Mouse (Mus musculus) T-helper 2 cell (primary cell): ENCODE measurements around the gene Gm20388.

Experiments used
- in situ Hi-C: fragments of 300-600 bp; cut with MboI, MseI; formaldehyde crosslinking; loops from one replicate; pipeline ENCODE4 v1.15.1; 2025; ENCODE audit warnings: high pct_unique_total_duplicates

Gm20388 gene

DNA sequence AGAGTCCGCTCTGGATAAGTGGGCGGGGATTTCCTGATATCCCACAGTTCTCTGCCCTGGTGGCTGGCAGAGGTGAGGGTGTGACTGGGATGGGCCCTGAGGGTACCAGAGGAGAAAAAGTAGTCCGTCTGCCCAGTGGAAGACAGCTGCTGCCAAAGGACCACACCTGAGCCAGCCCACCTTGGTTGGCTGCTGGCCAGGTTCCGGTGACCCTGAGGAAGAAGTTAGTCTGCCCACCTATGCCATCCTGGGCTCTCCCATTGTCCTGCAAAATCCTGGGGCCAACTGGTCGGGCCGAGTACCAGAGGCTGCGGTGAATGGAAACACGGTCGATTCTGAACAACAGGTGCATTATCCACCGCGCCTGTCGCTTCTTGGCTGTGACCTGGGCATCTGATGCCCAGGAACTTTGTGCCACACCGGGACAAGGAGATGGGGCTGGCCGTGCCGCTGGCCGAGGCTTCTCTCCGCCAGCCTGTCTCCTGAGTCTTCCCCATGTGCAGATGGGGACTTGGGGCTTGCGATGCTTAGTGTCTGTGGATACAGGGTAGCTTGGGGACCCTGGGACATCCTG is 643.9 kb downstream of the Gm20388 start:
- in situ Hi-C loops: no loop called here

DNA sequence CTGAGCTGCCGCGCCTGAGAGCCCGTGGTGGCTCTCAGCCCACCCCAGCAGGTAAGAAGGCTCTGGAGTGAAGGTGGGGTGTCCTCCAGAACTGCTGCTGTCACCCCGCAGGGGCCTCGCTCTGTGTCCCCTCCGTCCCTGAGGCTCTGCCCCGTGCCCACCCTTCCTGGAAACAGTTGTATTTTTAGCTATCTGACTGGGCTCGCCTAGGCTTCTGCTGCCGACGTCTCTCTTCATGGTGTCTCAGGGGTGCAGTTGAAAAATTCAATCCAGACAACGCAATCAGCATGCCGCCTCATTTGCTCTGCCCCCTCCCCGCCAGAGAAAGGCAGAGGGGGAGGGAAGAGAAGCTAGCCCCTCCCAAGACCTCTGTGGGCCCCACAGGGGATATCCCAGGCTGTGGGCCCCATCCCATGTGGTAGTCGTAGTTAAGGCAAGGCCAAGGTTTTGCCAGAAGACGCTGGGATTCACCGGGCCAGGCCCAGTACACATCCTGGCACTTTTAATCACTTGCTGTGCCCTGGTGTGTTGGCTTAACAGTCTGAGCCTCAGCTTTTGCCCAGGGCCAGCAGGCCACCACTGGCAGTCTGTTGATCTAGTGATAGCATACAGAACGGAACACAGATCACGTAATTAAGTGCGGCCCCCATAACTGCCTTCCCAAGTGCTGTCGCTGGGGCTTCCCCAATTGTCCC is 645.7 kb downstream of the Gm20388 start:
- in situ Hi-C loops: no loop called here

DNA sequence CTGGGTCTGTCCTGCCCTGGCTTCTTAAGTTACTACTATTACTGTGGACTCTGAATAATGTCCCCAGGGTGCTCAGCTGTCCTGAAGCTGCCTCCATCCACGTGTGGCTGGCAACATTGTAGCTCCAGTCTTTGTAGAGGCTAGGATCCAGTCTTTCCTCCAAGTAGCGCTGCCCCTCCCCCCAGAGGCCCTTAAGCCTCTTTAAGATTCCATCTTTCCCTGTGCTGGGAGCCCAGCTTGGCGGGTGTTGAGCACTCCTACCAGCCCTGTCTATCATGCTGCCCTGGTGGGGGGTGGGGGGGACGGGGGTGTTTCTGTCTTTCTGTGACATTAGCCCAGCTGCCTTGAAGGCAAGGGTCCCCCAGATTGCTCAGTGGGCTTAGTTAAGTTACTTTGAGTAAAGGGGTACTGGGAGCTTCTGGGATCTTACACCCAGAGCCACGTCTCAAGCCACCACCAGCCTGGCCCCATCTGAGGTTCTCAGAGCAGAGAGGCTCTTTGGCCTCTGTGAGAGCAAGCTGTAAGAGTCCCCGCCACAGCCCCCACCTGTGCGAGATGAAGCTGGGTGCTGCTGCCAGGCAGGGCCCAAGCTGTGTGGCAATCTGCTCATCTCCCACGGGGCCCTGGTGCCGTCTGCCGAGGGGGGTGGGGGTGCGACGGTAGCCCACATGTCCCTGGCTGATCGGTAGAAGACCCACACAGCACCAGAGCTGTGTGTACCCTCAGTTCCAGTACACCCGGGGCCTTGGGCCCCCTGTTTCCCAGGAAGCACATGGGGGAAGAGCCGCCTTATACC is 646.7 kb downstream of the Gm20388 start:
- in situ Hi-C loops: no loop called here

DNA sequence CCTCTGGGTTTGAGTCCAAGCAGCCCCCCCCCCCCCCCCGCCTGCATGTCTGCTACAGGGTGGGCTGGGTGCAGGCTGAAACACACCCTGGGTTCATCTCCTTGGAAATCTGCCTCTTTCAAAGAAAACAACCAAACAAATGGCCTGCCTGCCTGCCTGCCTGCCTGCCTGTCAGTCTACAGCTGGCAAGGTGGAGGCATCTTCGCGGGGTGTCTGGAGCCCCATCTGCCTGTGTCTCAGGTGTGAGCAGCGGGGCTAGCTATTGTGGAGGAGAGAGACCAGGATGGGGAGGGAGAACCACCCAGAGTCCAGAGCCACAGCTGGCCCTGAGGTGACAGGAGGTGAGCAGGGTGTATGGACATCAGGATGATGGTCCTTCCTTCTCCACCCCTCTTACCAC is 647.5 kb downstream of the Gm20388 start:
- in situ Hi-C loops: no loop called here

DNA sequence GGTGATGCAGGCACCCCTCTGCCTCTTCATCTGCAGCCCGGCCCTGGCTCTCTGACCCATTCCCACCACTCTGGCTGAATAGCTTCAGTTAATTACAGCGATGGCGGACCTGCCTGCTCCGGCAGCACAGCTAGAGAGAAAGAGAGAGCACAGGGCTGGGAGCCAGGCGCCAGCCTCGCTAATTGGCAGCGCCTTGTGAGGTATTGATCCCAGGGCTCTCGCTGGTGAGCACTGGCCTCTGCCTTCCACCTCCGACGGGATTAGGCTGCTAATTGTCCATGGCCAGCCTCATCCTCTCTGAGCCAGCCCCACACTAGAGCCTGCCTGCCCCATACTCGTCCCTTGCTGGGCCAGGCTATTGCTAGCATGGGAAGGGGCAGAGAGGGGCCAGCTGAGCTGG is 649.0 kb downstream of the Gm20388 start:
- in situ Hi-C loops: no loop called here

DNA sequence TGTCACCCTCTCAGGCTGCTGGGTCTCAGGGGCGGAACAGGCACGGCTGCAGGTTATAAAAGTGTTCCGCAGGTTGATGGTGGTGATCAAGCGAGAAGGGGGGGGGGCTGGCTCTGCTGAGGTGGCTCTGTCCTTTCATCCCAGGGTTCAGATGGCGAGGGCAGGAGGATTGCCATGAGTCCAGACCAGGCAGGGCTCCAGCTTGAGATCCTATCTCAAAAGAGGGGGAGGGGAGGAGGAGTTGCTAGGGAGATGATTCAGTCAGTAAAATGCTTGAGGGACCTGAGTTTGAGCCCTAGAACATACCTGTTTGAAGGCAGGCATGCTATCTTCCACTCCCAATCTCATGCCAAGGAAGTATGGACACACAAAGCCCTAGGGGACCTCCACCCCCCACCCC is 649.9 kb downstream of the Gm20388 start:
- in situ Hi-C loops: no loop called here

DNA sequence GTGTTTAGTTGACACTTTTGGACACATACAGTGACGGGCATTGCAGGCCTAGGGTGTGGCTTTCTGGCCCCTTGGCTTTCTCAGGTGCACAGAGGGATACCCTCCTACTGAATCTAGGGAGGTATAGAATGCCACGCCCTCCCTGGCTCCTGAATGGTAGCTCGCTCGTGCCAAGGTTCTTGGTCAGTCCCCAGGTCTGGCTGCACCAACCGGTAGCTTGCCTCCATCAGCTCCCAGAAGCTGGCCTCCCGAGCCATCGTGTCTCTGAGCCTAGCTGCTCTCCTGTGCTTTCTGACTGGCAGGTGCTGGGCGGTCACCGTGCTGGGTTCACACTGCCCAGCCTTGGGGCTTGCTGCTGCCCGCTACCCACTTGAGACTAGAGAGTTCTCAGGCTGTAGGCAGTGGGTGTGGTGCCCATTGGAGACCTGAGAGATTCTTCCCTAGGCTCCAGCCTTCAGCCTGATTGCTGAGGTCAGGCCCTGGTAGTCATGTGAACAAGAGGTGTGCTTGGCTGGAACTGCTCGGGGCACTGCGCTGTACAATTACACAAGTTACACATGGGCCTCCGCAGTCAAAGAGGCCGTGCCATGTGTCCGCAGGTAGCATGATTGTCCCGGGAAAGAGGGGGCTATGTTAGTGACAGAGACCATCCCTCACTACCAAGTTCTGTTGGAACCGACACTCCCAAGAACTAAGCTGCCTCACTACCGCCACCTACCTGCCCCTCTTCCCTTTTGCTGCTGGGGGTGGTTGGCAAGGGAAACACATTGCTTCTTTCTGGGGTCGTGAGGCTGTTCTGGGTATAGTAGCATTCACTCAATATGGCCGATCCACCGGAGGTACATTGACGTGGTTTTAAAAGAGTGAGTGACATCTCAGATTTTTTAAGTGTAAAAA is 651.1 kb downstream of the Gm20388 start:
- in situ Hi-C loops: no loop called here

DNA sequence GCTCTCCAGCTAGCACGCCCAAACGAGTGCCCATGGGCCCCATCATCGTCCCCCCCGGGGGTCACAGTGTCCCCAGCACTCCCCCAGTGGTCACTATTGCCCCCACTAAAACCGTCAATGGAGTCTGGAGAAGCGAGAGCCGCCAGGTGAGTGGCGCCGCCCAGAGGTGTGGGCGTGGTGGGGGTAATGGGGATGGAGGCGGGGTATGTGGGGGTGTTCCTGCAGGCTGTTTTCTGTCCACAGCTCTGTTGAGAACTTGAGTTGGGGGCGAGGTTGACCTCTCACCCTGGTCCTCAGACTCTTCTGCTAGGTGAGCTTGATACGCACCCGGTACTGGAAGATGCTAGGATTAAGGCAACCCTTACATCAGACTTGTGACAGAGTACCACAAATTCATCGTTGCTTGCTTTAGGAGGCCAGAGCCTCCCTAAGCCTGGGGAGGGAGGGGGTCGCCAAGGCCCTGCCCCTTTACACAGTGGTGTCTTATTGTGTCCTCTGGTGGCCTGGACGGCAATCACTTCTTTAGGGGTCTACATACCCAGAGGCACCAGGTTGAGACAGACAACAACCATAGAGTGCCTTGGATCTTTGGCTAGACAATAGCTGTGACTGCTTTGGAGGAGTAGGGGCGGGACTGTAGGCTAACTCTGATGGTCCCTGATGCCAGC is 652.2 kb downstream of the Gm20388 start:
- in situ Hi-C loops: no loop called here

DNA sequence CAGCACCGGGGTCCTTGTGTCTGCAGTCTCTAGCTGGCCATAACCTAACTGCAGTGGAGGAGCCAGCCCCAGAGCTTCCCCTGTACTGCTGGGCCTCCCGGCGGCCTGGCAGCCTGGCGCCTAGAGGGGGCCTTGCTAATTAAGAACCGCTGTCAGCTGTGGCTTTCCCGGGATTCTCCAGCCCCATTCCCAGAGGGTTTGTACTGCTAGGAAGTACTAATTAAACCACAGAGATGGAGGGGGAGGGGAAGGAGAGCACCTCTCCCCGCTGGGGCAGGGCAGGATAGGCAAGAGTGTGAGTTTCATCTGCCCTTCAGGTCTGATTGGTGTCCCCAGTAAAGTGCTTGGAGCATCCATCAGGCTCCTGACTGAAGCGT is 652.7 kb downstream of the Gm20388 start:
- in situ Hi-C loops: no loop called here

DNA sequence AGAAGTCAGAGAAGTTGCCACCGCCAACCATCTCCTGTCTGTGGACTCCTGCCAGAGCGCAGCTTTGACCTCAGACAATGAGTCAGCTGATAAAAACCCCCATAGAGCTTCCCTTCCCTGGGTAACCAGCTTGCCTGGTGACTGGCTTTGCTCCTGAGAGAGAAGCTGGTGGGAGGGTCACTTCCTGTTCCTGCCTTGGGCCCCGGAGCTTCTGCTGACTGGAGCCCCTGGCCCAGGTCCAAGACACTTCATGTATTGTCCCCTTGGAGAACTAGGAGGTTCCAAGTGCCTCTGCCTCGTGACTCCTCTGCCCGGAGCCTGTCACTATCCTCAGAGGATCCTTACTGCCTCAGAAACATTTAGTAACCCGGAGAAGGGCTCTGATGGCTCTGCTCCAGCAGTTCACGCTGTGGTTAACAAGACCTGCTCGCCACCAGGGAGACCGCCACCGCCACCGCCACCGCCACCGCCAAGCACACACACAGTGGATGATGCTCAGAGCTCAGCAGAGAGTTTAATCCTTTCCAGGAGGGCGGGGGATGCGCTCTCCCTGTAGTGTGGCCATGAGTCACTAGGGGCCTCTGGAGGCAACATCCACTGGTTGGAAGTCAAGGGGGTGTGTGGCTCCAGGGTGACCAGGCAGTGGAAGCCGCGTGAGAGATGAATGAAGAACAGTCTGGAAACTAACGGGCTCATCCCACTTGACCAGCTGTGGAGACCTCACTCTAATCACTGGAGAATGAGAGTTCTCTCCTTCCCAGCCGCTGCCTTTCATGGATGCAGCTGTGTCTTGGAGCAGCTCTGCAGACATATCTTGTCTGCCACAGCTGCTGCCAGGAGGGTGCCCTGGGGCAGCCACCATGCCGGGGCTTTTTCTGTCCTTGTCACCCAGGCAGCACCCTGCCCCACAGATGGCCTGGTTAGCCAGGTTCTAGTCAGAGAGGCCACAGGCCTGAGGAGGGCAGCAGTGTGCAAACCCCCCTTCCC is 653.5 kb downstream of the Gm20388 start:
- in situ Hi-C loops: no loop called here

DNA sequence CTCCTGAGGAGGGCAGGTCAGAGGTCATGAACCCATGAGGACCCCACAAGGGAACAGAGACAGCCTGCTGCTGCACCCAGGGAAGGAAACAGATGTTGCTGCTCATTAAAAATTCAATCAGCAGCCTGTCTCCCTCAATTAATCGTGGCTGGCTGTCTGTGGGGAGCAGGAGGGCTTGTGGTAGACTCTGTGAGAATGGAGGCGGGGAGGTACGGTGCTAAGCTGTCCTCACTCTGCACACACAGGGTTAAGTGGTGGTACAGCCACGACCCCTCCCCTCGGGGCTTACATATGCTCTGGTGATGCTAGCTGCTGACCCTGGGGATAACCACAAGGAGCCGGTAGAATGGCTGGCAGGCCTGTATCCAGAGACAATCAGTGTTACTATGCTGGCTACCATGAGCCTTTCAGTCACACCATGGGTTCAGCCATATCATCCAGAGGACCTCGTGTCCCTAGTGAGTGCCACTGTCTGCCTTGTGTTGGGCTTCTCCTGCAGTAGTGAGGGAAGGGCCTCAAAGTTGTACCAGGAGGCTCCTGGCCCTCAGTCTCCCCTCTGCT is 654.6 kb downstream of the Gm20388 start:
- in situ Hi-C loops: no loop called here

DNA sequence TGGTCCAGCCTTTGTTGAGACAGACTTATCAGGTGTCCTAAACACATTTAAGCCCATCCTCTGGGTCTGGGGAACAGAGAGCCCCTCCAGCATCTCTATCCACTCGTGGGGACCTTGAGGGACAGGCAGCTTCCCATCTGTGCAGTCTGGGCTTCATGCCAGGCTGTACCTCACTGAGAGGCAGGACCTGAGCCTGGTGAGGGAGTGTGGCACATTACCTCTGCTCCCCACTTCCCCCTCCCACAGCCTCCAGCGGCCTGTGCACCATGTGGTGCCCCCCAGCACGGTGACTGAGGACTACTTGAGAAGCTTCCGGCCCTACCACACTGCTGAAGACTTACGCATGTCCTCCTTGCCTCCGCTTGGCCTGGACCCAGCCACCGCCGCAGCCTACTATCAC is 656.0 kb downstream of the Gm20388 start:
- in situ Hi-C loops: no loop called here

DNA sequence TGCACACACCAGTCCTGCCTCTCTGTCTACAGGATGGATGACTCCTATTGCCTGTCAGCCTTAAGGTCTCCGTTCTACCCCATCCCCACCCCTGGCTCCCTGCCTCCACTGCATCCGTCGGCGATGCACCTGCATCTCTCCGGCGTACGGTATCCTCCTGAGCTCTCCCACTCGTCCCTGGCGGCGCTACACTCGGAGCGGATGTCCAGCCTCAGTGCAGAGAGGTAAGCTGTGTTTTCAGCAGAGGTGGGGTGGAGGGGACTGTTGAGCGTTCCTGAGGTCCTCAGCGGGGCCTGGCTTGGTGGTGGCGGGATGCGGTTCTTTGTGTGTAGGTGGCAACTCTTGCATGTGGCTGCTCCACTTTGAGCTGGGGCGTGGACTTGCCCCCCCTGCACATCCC is 657.1 kb downstream of the Gm20388 start:
- in situ Hi-C loops: no loop called here

DNA sequence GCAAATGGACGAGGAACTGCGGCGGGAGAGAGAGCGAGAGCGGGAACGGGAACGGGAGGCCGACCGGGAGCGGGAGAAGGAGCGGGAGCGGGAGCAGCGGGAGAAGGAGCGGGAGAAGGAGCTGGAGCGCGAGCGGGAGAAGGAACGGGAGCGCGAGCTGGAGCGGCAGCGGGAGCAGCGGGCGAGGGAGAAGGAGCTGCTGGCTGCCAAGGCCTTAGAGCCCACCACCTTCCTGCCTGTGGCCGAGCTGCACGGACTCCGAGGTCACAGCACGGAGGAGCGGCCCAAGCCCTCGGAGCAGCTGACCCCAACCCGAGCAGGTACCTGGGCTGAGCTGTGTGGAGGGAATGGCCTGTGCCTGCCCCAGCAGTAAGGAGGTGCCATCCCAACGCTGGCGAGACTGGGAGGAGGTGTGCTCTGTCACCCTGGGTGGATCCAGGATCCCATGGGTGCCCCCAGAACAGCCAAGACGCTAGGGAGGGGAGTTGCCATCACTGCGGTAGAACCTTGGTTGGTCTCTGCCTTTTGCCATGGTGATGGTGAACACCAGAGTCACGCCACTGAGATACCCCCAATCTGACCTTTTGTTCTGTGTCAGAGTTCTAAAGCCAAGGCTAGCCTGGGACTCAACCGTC is 657.6 kb downstream of the Gm20388 start:
- in situ Hi-C loops: no loop called here

DNA sequence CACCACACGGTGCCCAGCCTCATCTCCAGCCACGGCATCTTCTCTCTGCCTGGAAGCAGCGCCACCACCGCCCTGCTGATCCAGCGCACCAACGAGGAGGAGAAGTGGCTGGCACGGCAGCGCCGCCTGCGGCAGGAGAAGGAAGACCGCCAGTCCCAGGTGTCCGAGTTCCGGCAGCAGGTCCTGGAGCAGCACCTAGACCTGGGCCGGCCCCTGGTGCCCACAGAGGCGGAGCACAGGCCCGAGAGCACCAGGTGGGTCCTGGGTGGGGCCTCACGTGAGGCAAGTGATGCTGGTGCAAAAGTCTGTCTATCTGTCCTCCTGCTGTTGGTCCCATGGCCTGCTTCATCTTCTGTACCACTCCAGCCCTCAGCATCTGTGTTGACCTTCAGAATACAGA is 658.5 kb downstream of the Gm20388 start:
- in situ Hi-C loops: no loop called here

DNA sequence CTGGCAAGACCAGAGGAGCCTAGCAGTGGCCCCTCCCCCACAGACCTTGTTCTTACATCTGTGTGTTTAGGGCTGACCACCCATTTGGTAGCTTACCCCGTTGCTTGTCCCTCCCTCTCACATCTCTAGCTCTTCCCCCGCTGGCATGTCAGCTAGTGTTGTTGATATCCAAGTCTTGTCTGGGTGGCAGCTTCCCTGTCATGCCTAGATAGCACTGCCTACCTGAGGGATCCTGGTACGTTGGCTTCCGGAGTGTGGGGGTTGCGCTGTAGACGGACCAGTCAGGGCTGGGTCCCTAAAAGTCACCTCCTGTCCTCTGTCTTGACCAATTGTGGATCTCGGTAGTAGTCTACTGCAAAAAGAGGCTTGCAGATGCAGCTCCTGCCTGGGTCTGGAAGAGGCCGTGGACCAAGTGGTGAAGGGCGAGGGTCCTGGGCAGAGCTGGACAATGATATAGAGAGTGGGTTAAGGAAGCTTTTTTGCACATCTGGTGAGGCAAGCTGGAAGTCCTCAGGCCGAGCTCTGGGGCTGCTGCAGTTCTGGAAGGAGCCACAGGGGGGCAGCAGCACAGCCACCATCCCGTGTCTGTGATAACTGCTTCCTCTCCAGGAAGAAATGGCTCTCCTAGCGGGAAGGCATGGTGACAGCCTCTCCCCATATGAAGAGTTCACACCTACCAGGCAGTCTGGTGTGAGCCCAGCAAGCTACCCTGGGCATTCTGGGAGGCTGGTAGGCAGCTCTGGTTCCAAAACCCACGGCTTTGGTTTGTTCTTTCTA is 659.5 kb downstream of the Gm20388 start:
- in situ Hi-C loops: no loop called here

DNA sequence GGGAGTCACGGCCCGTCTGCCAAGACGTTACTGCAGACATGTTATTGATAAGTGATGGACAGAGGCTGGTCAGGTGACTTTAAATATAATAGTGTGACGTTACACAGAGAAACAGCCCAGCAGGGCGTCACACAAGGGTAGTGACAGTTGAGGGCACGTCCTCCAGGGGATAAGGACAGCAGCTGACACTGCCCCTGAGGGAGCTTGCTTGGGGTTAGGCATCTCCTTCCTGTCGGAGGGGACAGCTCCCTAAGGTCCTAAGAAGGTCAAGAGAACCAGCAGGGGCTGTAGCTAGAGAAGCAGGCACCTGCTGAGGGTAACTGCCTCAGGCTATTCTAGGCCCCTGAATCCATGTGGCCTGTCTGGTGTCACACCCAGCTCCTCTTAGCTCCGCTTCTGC is 660.9 kb downstream of the Gm20388 start:
- in situ Hi-C loops: no loop called here

DNA sequence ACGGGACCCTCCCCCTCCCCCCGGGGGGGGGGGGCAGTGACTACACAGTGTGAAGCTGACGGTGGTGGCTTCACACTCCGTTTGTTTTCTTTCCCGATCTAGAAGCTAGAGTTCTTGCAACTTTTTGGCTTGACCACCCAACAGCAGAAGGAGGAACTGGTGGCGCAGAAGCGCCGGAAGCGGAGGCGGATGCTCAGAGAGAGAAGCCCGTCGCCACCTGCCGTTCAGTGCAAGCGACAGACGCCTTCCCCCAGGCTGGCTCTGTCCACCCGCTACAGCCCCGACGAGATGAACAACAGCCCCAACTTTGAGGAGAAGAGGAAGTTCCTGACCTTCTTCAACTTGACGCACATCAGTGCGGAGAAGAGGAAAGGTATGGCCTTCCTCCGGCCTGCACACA is 661.9 kb downstream of the Gm20388 start:
- in situ Hi-C loops: no loop called here

DNA sequence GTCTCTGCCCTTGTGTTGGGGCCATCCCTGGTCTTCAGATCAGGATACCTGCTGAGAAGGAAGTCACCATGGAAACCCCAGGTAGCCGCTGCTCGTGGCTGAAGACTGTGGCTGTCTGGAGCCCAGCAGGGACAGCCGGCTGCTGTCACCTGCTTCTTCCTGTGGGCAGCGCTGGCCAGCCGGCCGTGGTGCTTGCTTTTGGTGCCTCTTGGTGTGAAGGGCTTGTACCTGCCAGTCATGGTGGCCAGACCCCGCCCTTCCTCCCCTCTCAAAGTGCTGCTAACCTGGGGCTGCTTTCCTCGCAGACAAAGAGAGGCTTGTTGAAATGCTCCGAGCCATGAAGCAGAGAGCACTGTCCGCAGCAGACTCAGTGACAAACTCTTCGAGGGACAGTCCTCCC is 663.2 kb downstream of the Gm20388 start:
- in situ Hi-C loops: no loop called here
